Mouse (Mus musculus): ENCODE data around the gene Kiz.

Gene Kiz

DNA sequence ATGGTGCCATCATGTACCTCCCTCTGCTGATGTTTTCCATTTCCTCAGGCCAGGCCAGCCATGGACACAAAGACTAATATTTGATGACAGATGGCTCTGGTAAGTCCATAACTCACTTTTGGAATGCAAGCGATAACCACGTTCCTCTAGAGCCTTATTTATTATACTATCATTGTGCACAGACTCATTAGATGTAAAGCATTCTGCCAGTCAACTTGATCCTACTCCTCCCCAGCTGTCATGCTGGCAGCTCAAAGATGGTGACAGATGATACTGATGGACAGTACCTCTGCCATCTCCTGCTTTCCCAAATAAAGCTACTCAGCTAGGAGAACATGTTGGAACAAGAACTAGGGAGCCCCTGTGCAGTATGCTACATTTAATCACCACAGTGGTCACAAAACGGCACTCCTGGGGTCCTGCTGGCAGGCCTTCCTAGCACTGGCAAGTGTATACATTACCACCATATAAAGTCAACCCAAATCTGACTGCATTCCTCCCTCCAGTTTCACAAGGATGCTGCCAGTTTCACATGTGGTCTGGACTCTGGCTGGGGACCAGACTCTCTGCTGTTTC lies 119.9 kb downstream of the Kiz start:
- no peak for DNase-seq (ENCODE audit: low spot score in 2 of 2)

- no peak for DNase-seq (ENCODE audit: low spot score in 2 of 2)
Observed at GRCm38 (mm10) chr2:146982786-146983185, 127.1 kb downstream of the Kiz start.

GRCm38 (mm10) chr2:146984831-146985230 lies 129.2 kb downstream of the Kiz start:
- no peak for DNase-seq (ENCODE audit: low spot score in 2 of 2)

- no peak for DNase-seq (ENCODE audit: low spot score in 2 of 2)
Observed at GRCm38 (mm10) chr2:146985807-146986206, 130.1 kb downstream of the Kiz start.

DNA sequence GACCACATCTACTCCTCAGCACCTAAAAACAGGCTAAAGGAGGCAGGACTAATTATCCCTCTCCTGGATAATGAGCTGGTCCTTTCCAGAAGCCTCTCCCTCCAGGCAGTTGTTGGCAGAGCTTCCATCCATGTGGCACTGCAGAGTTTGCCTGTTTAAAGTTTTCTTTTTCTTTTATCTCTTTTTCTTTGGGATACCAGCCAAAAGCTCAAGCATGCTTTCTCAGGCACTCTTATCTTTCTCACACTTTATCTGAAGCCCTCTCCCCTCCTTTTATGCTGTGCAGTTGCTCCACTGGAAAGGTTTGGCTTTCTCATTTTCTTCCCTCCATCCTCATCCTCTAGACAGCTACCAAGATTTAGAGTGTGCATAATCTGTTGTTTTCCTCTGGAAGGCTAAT lies 130.8 kb downstream of the Kiz start:
- DNase-seq (ENCODE audit: low spot score in 2 of 2): no peak

DNA sequence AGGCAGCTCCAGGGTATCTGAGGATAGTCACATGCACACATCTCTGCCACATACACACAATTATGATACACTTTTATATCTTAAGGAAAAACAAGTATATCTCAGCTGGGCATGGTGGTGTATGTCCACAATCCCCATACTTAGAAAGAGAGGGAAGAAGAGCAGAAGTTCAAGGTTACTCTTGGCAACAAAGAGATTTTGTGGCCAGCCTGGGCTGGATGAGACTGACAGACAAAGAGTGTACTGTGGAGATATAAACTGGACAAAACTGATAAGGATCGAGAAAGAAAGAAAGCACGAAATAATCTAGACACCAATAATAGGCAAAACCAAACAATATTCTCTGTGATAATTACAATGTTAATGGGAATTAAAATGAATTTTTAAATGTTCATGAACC lies 151.6 kb downstream of the Kiz start:
- DNase-seq (ENCODE audit: low spot score in 2 of 2): no peak

- DNase-seq (ENCODE audit: low spot score in 2 of 2): no peak
Observed at GRCm38 (mm10) chr2:147009084-147009483, 153.4 kb downstream of the Kiz start.

GRCm38 (mm10) chr2:147010141-147010540 lies 154.5 kb downstream of the Kiz start:
- DNase-seq (ENCODE audit: low spot score in 2 of 2): no peak

- no peak for DNase-seq (ENCODE audit: low spot score in 2 of 2)
Observed at GRCm38 (mm10) chr2:147010952-147011351, 155.3 kb downstream of the Kiz start.

GRCm38 (mm10) chr2:147011474-147012140 lies 155.9 kb downstream of the Kiz start:
- DNase-seq (ENCODE audit: low spot score in 2 of 2): peak in 1 of 2 experiments; percentile 15

DNA sequence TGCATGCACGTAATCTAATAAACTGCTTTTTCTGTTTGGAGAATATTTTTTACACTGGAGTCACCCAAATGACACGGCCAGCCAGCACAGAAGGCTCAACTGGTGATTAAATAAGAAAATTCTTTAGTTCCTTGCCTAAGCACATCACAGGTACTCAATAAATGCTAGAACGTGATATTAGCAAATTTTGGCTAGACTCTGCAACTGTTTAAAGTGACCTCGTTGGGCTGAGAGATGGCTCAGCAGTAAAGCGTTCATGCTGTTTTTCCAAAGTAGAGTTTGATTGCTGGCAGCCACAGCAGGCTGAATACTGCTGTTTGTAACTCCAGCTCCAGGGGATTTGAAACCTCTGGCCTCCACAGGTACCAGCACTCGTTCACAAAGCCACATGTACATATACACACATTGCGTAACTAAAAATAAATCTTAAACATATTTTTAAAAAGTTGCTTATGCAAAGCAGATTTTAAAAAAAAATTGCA lies 156.5 kb downstream of the Kiz start:
- no peak for DNase-seq (ENCODE audit: low spot score in 2 of 2)

DNA sequence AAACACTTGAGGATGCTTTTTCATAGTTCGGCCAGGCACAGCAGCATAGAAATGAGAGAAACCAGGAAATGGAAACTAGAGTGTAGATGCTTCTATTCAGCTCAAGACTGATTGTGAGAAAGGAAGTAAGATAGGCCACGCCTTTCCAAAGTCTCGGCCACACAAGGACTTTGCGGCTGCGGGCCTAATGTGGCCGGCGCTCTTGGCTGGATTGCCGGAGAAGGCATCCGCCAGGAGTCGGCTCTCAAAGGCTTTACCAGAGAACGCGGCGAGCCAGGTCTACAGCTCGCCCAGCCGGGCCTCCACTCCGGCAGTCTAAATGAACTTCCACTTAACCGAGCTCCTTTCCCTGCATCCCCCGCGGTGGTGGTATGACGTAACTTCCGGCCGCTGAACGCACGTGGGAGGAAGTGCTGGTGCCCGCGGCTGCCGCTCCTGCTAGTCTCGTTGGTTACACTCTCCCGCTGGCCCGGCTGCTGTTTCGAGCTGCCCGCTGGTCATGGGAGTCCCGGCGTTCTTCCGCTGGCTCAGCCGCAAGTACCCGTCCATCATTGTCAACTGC lies 157.0 kb downstream of the Kiz start, which contains the start of gene Xrn2:
Gene Xrn2, plus strand, starts transcription at position 374 of the 562 bp plus-strand sequence.
- peak; percentile 91 to 95 for DNase-seq (ENCODE audit: low spot score in 2 of 2)

DNA sequence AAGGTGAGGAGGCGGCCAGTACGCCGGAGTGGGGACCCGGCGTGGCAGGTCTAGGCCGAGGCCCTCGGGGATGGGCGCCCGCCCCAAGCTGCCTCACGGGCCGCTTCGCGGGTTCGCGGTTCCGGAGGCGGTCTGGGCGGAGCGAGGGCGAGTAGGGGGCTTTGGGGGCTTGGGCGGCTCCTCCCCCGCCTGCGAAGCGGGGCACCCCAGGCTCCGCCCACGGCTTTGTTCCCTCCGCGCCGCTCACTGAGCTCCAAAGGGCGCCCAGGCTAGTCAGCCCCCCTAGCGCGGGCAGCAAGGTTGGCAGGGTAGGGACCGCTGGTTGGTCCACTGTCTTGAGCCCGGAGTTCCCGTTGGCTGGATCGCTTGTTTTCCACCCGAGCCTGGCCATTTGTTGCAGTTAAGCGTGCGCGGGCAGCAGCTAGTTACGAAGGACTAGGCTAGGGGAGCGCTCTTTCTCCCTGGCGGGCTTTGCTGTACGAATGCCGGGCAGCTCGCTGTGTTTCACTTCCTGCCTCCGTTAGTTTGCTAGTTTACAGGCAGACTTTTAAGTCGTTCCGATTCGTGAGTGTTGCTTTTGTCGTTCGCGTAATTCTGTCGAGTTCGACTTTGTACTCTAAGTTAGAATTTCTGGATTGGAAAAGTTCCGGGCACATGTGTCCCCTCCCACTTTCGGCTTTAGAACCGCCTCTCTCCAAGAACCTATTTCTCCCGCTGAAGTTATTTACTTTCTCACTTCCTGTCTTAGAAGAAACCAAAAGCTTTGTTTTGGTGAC lies 157.7 kb downstream of the Kiz start:
- peak; percentile 65 to 84 for DNase-seq (ENCODE audit: low spot score in 2 of 2)

DNA sequence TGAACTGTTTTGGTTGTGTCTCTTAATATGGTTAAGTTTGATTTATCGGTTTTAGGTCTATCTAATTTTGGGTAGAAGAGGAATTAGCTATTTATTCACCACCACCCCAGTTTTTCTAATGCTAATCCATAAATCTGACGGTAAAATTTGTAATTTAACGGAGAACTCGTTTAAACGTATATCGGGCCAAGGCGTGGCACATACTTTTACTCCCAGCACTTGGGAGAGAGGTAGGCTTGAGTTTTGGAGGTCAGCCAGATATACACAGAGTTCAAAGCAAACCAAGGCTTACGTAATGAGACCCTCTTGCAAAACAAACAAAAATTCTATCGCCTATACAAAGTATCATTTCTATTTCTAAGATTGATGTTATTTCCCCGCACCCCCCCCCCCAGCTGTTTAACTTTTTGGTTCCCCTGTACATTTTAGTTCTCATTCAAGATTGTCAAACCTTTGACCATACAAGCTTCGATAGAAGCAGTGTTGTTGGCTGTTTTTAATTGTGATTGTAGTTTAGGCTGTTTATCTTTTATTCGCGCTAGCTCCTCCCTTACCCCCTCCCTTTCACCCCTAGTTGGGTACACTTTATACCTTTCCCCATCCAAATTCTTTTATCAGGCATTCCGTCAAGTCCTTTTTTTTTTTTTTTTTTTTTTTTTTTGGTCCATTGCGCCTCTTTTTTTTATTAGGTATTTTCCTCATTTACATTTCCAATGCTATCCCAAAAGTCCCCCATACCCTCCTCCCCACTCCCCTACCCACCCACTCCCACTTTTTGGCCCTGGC lies 158.6 kb downstream of the Kiz start:
- DNase-seq (ENCODE audit: low spot score in 2 of 2): no peak
